Mouse (Mus musculus): ENCODE data around the gene Aldh18a1.

Aldh18a1 gene

GRCm38 (mm10) chr19:40588293-40588654 lies at the start of gene Aldh18a1:
TSS of gene Aldh18a1 (minus strand) at chr19:40588463.
- H3K36me3 ChIP-seq (ENCODE audit: insufficient read depth, low read length): peaks cover 24% of the 10 kb centered on the region; the same call in 1 of the 2 replicates

GRCm38 (mm10) chr19:40637601-40638000 lies 49.3 kb upstream of the Aldh18a1 start:
- no peak overlapping the region for H3K4me3 ChIP-seq (replicated peaks; ENCODE audit: low read length)
- no peak for TF ChIP-seq POU5F1 (IDR thresholded peaks at IDR 0.05; ENCODE audit: borderline replicate concordance, low read length)
- TF ChIP-seq CTCF (conservative IDR thresholded peaks at IDR 0.05; ENCODE audit: low read length): no peak
- TF ChIP-seq NANOG (IDR thresholded peaks at IDR 0.05; ENCODE audit: borderline replicate concordance, low read length): no peak
- no peaks in the 10 kb centered on the region; the same call in 1 of the 2 replicates for H3K9me3 ChIP-seq (ENCODE audit: low read length)
- H3K4me1 ChIP-seq (replicated peaks; ENCODE audit: low read depth, low read length): peaks cover 34% of the 10 kb centered on the region
- H3K27me3 ChIP-seq (ENCODE audit: insufficient read depth, low read length): no peaks in the 10 kb centered on the region; the same call in 1 of the 2 replicates
- H3K36me3 ChIP-seq (ENCODE audit: insufficient read depth, low read length): no peaks in the 10 kb centered on the region

More at GRCm38 (mm10) chr19:40588293-40588654, at the start of gene Aldh18a1:
- H3K27me3 ChIP-seq (ENCODE audit: insufficient read depth, low read length): peaks cover 12% of the 10 kb centered on the region; the same call in 1 of the 2 replicates
- TF ChIP-seq POU5F1 (IDR thresholded peaks at IDR 0.05; ENCODE audit: borderline replicate concordance, low read length) (no peak), NANOG (IDR thresholded peaks at IDR 0.05; ENCODE audit: borderline replicate concordance, low read length) (no peak), CTCF (conservative IDR thresholded peaks at IDR 0.05; ENCODE audit: low read length) (no peak)
- H3K4me3 ChIP-seq (replicated peaks; ENCODE audit: low read length): peak within 1 kb of the TSS; percentile 87
- H3K4me1 ChIP-seq (replicated peaks; ENCODE audit: low read depth, low read length): peaks cover 33% of the 10 kb centered on the region
- no peaks in the 10 kb centered on the region for H3K9me3 ChIP-seq (ENCODE audit: low read length)

- TF ChIP-seq NANOG (IDR thresholded peaks at IDR 0.05; ENCODE audit: borderline replicate concordance, low read length) (no peak), POU5F1 (IDR thresholded peaks at IDR 0.05; ENCODE audit: borderline replicate concordance, low read length) (no peak), CTCF (conservative IDR thresholded peaks at IDR 0.05; ENCODE audit: low read length) (no peak)
- no peaks in the 10 kb centered on the region; the same call in 1 of the 2 replicates for H3K9me3 ChIP-seq (ENCODE audit: low read length)
- peaks cover 34% of the 10 kb centered on the region for H3K4me1 ChIP-seq (replicated peaks; ENCODE audit: low read depth, low read length)
- H3K36me3 ChIP-seq (ENCODE audit: insufficient read depth, low read length): no peaks in the 10 kb centered on the region
- H3K4me3 ChIP-seq (replicated peaks; ENCODE audit: low read length): no peak overlapping the region
- H3K27me3 ChIP-seq (ENCODE audit: insufficient read depth, low read length): no peaks in the 10 kb centered on the region; the same call in 1 of the 2 replicates
Measured at GRCm38 (mm10) chr19:40637091-40637490, 48.8 kb upstream of the Aldh18a1 start.

DNA sequence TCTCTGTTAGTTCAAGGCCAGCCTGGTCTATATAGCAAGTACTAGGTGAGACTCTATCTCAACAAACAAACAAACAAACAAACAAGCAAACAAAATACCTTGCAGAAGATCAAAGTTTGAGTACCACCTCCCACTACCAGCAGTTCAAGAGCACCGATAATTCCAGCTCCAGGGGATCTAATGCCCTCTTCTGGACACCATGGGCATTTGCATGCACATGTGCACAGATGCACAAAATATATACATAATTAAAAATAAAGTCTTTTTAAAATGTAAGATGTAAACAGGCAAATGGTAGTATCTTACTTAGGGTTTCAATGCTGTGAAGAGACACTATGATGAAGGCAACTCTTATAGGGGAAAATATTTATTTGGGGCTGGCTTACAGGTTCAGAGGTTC lies 44.9 kb upstream of the Aldh18a1 start:
- H3K27me3 ChIP-seq (ENCODE audit: insufficient read depth, low read length): no peaks in the 10 kb centered on the region; the same call in 1 of the 2 replicates
- TF ChIP-seq CTCF (conservative IDR thresholded peaks at IDR 0.05; ENCODE audit: low read length) (peak; percentile 55), POU5F1 (IDR thresholded peaks at IDR 0.05; ENCODE audit: borderline replicate concordance, low read length) (no peak)
- H3K36me3 ChIP-seq (ENCODE audit: insufficient read depth, low read length): no peaks in the 10 kb centered on the region
- peaks cover 15% of the 10 kb centered on the region for H3K4me1 ChIP-seq (replicated peaks; ENCODE audit: low read depth, low read length)
- no peak overlapping the region for H3K4me3 ChIP-seq (replicated peaks; ENCODE audit: low read length)
- H3K9me3 ChIP-seq (ENCODE audit: low read length): no peaks in the 10 kb centered on the region; the same call in 1 of the 2 replicates

DNA sequence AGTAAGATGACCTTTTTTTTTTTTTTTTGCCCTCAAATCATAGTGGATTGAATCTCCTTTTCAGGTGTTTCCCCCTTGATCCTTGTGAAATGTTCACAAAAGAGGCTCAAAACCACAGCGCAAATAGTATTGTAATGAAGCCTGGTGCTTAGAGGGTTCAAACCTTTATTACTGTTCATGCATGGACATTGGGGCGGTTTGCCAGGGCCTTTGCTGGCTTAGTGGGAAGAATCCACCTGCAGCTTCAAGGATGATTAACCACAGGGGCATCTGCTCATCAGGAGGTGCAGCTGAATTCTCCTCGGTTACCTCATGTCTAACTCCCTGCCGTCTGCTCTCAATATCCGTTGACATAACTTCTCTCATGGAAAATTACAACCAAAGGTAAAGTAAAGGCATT lies 44.4 kb upstream of the Aldh18a1 start:
- Histone ChIP-seq H3K27me3 (ENCODE audit: insufficient read depth, low read length) (no peaks in the 10 kb centered on the region; the same call in 1 of the 2 replicates), H3K4me3 (replicated peaks; ENCODE audit: low read length) (no peak overlapping the region), H3K9me3 (ENCODE audit: low read length) (no peaks in the 10 kb centered on the region; the same call in 1 of the 2 replicates), H3K36me3 (ENCODE audit: insufficient read depth, low read length) (no peaks in the 10 kb centered on the region), H3K4me1 (replicated peaks; ENCODE audit: low read depth, low read length) (peaks cover 10% of the 10 kb centered on the region)
- TF ChIP-seq POU5F1 (IDR thresholded peaks at IDR 0.05; ENCODE audit: borderline replicate concordance, low read length) (no peak), CTCF (conservative IDR thresholded peaks at IDR 0.05; ENCODE audit: low read length) (no peak), NANOG (IDR thresholded peaks at IDR 0.05; ENCODE audit: borderline replicate concordance, low read length) (no peak)

DNA sequence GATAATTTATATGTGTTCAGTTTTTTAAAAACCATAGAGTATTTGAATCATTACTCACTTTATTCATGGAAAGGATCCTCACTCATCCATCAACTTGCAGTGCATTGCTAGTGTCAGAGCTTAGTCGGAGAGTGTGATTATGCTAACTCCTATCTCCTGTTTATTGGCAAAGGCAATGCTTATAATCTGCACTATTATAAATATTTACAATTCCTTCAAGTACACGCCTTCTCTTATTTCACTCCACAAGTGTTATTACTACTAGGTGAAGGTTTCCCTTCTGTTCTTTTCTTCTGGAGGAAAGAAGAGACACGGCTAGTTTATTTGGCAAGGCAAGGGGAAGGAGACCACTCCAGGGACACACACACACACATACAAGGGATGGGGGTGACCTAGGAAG lies 43.9 kb upstream of the Aldh18a1 start:
- Histone ChIP-seq H3K4me3 (replicated peaks; ENCODE audit: low read length) (no peak overlapping the region), H3K27me3 (ENCODE audit: insufficient read depth, low read length) (no peaks in the 10 kb centered on the region), H3K9me3 (ENCODE audit: low read length) (no peaks in the 10 kb centered on the region; the same call in 1 of the 2 replicates), H3K36me3 (ENCODE audit: insufficient read depth, low read length) (no peaks in the 10 kb centered on the region), H3K4me1 (replicated peaks; ENCODE audit: low read depth, low read length) (peaks cover 6% of the 10 kb centered on the region)
- TF ChIP-seq CTCF (conservative IDR thresholded peaks at IDR 0.05; ENCODE audit: low read length) (no peak), NANOG (IDR thresholded peaks at IDR 0.05; ENCODE audit: borderline replicate concordance, low read length) (no peak), POU5F1 (IDR thresholded peaks at IDR 0.05; ENCODE audit: borderline replicate concordance, low read length) (no peak)

DNA sequence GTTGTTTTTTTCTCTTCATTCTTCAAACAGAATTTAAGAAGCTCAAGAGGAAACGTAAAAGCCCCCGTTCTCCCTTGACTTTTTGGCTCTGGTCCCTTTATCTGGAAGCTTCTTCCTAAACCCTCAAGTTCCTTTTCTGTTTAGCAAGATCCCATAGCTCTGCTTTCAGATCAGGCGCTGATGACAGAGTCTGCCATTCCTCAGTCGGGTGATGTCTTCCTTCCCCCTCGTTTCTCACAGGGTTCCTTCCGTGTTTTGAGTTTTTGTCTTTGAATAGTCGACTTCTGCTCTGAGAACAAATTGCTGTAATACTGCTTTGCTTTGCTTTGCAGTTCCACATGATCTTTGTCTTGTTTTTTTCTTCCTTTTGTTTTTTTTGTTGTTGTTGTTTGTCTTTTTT lies 42.3 kb upstream of the Aldh18a1 start:
- Histone ChIP-seq H3K9me3 (ENCODE audit: low read length) (no peaks in the 10 kb centered on the region; the same call in 1 of the 2 replicates), H3K36me3 (ENCODE audit: insufficient read depth, low read length) (no peaks in the 10 kb centered on the region), H3K27me3 (ENCODE audit: insufficient read depth, low read length) (no peaks in the 10 kb centered on the region), H3K4me1 (replicated peaks; ENCODE audit: low read depth, low read length) (no peaks in the 10 kb centered on the region), H3K4me3 (replicated peaks; ENCODE audit: low read length) (no peak overlapping the region)
- TF ChIP-seq POU5F1 (IDR thresholded peaks at IDR 0.05; ENCODE audit: borderline replicate concordance, low read length) (no peak), CTCF (conservative IDR thresholded peaks at IDR 0.05; ENCODE audit: low read length) (no peak), NANOG (IDR thresholded peaks at IDR 0.05; ENCODE audit: borderline replicate concordance, low read length) (no peak)

GRCm38 (mm10) chr19:40630096-40630495 lies 41.8 kb upstream of the Aldh18a1 start:
- no peaks in the 10 kb centered on the region for H3K27me3 ChIP-seq (ENCODE audit: insufficient read depth, low read length)
- no peaks in the 10 kb centered on the region for H3K36me3 ChIP-seq (ENCODE audit: insufficient read depth, low read length)
- H3K4me3 ChIP-seq (replicated peaks; ENCODE audit: low read length): no peak overlapping the region
- no peaks in the 10 kb centered on the region; the same call in 1 of the 2 replicates for H3K9me3 ChIP-seq (ENCODE audit: low read length)
- no peaks in the 10 kb centered on the region for H3K4me1 ChIP-seq (replicated peaks; ENCODE audit: low read depth, low read length)
- TF ChIP-seq CTCF (conservative IDR thresholded peaks at IDR 0.05; ENCODE audit: low read length) (no peak), POU5F1 (IDR thresholded peaks at IDR 0.05; ENCODE audit: borderline replicate concordance, low read length) (no peak), NANOG (IDR thresholded peaks at IDR 0.05; ENCODE audit: borderline replicate concordance, low read length) (no peak)

DNA sequence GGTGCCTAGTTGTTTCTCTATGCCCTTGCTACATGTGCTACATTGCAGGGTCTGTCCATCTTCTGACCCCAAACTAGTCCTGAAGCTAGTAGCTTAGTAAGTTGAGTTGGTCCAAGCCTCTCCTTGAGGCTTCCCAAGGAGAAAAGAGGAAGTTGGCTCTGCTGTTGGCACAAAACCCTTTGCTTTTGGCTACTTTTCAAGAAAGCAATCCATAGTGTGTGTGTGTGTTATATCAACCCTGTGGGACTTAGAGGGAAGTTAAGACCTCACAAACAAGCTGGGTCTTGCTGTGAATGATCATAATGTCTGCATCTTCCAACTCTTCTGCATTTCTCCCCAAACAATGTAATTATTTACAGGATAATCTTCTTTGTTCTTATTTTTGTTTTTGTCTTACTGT lies 40.7 kb upstream of the Aldh18a1 start:
- Histone ChIP-seq H3K36me3 (ENCODE audit: insufficient read depth, low read length) (no peaks in the 10 kb centered on the region), H3K27me3 (ENCODE audit: insufficient read depth, low read length) (no peaks in the 10 kb centered on the region), H3K4me3 (replicated peaks; ENCODE audit: low read length) (no peak overlapping the region), H3K9me3 (ENCODE audit: low read length) (no peaks in the 10 kb centered on the region), H3K4me1 (replicated peaks; ENCODE audit: low read depth, low read length) (no peaks in the 10 kb centered on the region)
- TF ChIP-seq POU5F1 (IDR thresholded peaks at IDR 0.05; ENCODE audit: borderline replicate concordance, low read length) (no peak), NANOG (IDR thresholded peaks at IDR 0.05; ENCODE audit: borderline replicate concordance, low read length) (no peak)

All from E14TG2a.4 (cell line).